Mouse (Mus musculus): Measurements from ENCODE around the gene Traf3ip1.
"Not testable (repeated sequence)": the region's sequence is repeated elsewhere in the genome, so short reads cannot be mapped to it uniquely, and the experiment has no call there.

Traf3ip1 gene

GRCm38 (mm10) chr1:91465244-91465643, 29.2 kb upstream of the Traf3ip1 start:
- DNase-seq (ENCODE audit: low spot score in 2 of 2) = no peak

GRCm38 (mm10) chr1:91466186-91466585, 28.3 kb upstream of the Traf3ip1 start:
- DNase-seq (ENCODE audit: low spot score in 2 of 2) = no peak

GRCm38 (mm10) chr1:91469888-91470419, 24.5 kb upstream of the Traf3ip1 start:
- DNase-seq (ENCODE audit: low spot score in 2 of 2) = no peak

GRCm38 (mm10) chr1:91478145-91478544, 16.3 kb upstream of the Traf3ip1 start:
- not testable (repeated sequence) for DNase-seq (ENCODE audit: low spot score in 2 of 2)

- no peak for DNase-seq (ENCODE audit: low spot score in 2 of 2)
These were observed 15.5 kb upstream of the Traf3ip1 start for GRCm38 (mm10) chr1:91478958-91479357.

- DNase-seq (ENCODE audit: low spot score in 2 of 2) = no peak
These were observed 11.7 kb upstream of the Traf3ip1 start for GRCm38 (mm10) chr1:91482616-91483211.

- peak; percentile 84 to 86 for DNase-seq (ENCODE audit: low spot score in 2 of 2)
These were observed 11.0 kb upstream of the Traf3ip1 start for GRCm38 (mm10) chr1:91483304-91484010.

- DNase-seq (ENCODE audit: low spot score in 2 of 2) = no peak
These were observed 10.5 kb upstream of the Traf3ip1 start for GRCm38 (mm10) chr1:91484011-91484346.

- DNase-seq (ENCODE audit: low spot score in 2 of 2) = no peak
These were observed 9.0 kb upstream of the Traf3ip1 start for GRCm38 (mm10) chr1:91485422-91485821.

GRCm38 (mm10) chr1:91486165-91486564, 8.3 kb upstream of the Traf3ip1 start:
- no peak for DNase-seq (ENCODE audit: low spot score in 2 of 2)

GRCm38 (mm10) chr1:91490322-91490721, 4.1 kb upstream of the Traf3ip1 start:
- DNase-seq (ENCODE audit: low spot score in 2 of 2) = no peak

- no peak for DNase-seq (ENCODE audit: low spot score in 2 of 2)
These were observed 1.7 kb upstream of the Traf3ip1 start for GRCm38 (mm10) chr1:91492740-91493139.

GRCm38 (mm10) chr1:91493938-91494337, 509 bp upstream of the Traf3ip1 start:
- DNase-seq (ENCODE audit: low spot score in 2 of 2) = no peak

GRCm38 (mm10) chr1:91495321-91495720, 874 bp downstream of the Traf3ip1 start:
- DNase-seq (ENCODE audit: low spot score in 2 of 2) = no peak

GRCm38 (mm10) chr1:91498579-91498978, 4.1 kb downstream of the Traf3ip1 start:
- DNase-seq (ENCODE audit: low spot score in 2 of 2) = no peak

GRCm38 (mm10) chr1:91504615-91505014, 10.2 kb downstream of the Traf3ip1 start:
- no peak for DNase-seq (ENCODE audit: low spot score in 2 of 2)

GRCm38 (mm10) chr1:91514916-91515315, 20.5 kb downstream of the Traf3ip1 start:
- DNase-seq (ENCODE audit: low spot score in 2 of 2) = no peak

- no peak for DNase-seq (ENCODE audit: low spot score in 2 of 2)
These were observed 21.2 kb downstream of the Traf3ip1 start for GRCm38 (mm10) chr1:91515642-91516041.

GRCm38 (mm10) chr1:91523759-91524158, 29.3 kb downstream of the Traf3ip1 start:
- DNase-seq (ENCODE audit: low spot score in 2 of 2) = peak; percentile 59 to 70

GRCm38 (mm10) chr1:91525838-91526237, 31.4 kb downstream of the Traf3ip1 start:
- DNase-seq (ENCODE audit: low spot score in 2 of 2) = no peak

- no peak for DNase-seq (ENCODE audit: low spot score in 2 of 2)
These were observed 35.7 kb downstream of the Traf3ip1 start for GRCm38 (mm10) chr1:91530166-91530565.

- DNase-seq (ENCODE audit: low spot score in 2 of 2) = no peak
These were observed 37.8 kb downstream of the Traf3ip1 start for GRCm38 (mm10) chr1:91532243-91532642.

- DNase-seq (ENCODE audit: low spot score in 2 of 2) = no peak
These were observed 38.4 kb downstream of the Traf3ip1 start for GRCm38 (mm10) chr1:91532892-91533291.

Data from right cerebral cortex, adult 2 months (tissue).